Mouse (Mus musculus): ENCODE measurements at regions not wholly inside any gene's neighbourhood (a gene's known extent, or its start where the extent isn't known, plus 50 kb on each side); places are given as distances from the start of the nearest gene placed in this dataset.

GRCm38 (mm10) chr17:81941317-81941716 is 203.1 kb upstream of the Slc8a1 start:
- no peak for TF ChIP-seq CTCF (IDR thresholded peaks at IDR 0.05)
- Histone ChIP-seq H3K4me3 (no peak overlapping the region), H3K27ac (no peak overlapping the region)
- intact Hi-C loops (cut with DNase I): no loop called here
- no peak for DNase-seq

- no peak for TF ChIP-seq CTCF (IDR thresholded peaks at IDR 0.05)
- no peak for DNase-seq
- intact Hi-C loops (cut with DNase I): no loop called here
Measured at GRCm38 (mm10) chr17:81930736-81931135, 192.6 kb upstream of the Slc8a1 start.

GRCm38 (mm10) chr17:81906481-81907012 is 168.4 kb upstream of the Slc8a1 start:
- Histone ChIP-seq H3K4me3 (no peak overlapping the region), H3K27ac (no peak overlapping the region)
- DNase-seq: no peak
- TF ChIP-seq CTCF (IDR thresholded peaks at IDR 0.05): no peak
- intact Hi-C loops (cut with DNase I): no loop called here

More at GRCm38 (mm10) chr17:81930736-81931135, 192.6 kb upstream of the Slc8a1 start:
- H3K4me3 ChIP-seq: no peak overlapping the region
- H3K27ac ChIP-seq: no peak overlapping the region

- intact Hi-C loops (cut with DNase I): no loop called here
- Histone ChIP-seq H3K27ac (no peak overlapping the region; the same call in 1 of the 2 replicates), H3K4me3 (no peak overlapping the region)
- TF ChIP-seq CTCF (IDR thresholded peaks at IDR 0.05): no peak
- DNase-seq: no peak
Measured at GRCm38 (mm10) chr17:81901999-81902665, 164.0 kb upstream of the Slc8a1 start.

GRCm38 (mm10) chr17:81898984-81899383 is 160.8 kb upstream of the Slc8a1 start:
- Histone ChIP-seq H3K4me3 (no peak overlapping the region), H3K27ac (no peak overlapping the region)
- DNase-seq: no peak
- intact Hi-C loops (cut with DNase I): no loop called here
- TF ChIP-seq CTCF (IDR thresholded peaks at IDR 0.05): no peak

GRCm38 (mm10) chr17:81878136-81878535 is 140.0 kb upstream of the Slc8a1 start:
- DNase-seq: no peak
- no peak for TF ChIP-seq CTCF (IDR thresholded peaks at IDR 0.05)
- H3K4me3 ChIP-seq: no peak overlapping the region
- no peak overlapping the region for H3K27ac ChIP-seq
- intact Hi-C loops (cut with DNase I): no loop called here

GRCm38 (mm10) chr17:81866683-81867082 is 128.5 kb upstream of the Slc8a1 start:
- TF ChIP-seq CTCF (IDR thresholded peaks at IDR 0.05): no peak
- intact Hi-C loops (cut with DNase I): no loop called here
- Histone ChIP-seq H3K27ac (no peak overlapping the region), H3K4me3 (no peak overlapping the region)
- no peak for DNase-seq

- intact Hi-C loops (cut with DNase I): no loop called here
- no peak overlapping the region for H3K4me3 ChIP-seq
- no peak overlapping the region for H3K27ac ChIP-seq
- no peak for TF ChIP-seq CTCF (IDR thresholded peaks at IDR 0.05)
- no peak for DNase-seq
Measured at GRCm38 (mm10) chr17:81849298-81849967, 111.3 kb upstream of the Slc8a1 start.

- H3K4me3 ChIP-seq: no peak overlapping the region
- TF ChIP-seq CTCF (IDR thresholded peaks at IDR 0.05): no peak
- no peak overlapping the region for H3K27ac ChIP-seq
- no peak for DNase-seq
- intact Hi-C loops (cut with DNase I): no loop called here
Measured at GRCm38 (mm10) chr17:81843793-81844192, 105.6 kb upstream of the Slc8a1 start.

- intact Hi-C loops (cut with DNase I): no loop called here
- no peak for TF ChIP-seq CTCF (IDR thresholded peaks at IDR 0.05)
- DNase-seq: no peak
Measured at GRCm38 (mm10) chr17:81797827-81798376, 59.7 kb upstream of the Slc8a1 start.

GRCm38 (mm10) chr17:81788781-81789180 is 50.6 kb upstream of the Slc8a1 start:
- Histone ChIP-seq H3K4me3 (no peak overlapping the region), H3K27ac (no peak overlapping the region)
- intact Hi-C loops (cut with DNase I): loop anchor here (5.0 to 10.0 kb wide), 4 partner anchors 124 to 424 kb away; no protein-coding TSS in a partner anchor
- DNase-seq: no peak
- no peak for TF ChIP-seq CTCF (IDR thresholded peaks at IDR 0.05)

More at GRCm38 (mm10) chr17:81797827-81798376, 59.7 kb upstream of the Slc8a1 start:
- Histone ChIP-seq H3K27ac (no peak overlapping the region), H3K4me3 (no peak overlapping the region)
